In genomic region chr4:115058871-115059590, GRCm38 (mm10) we compare ENCODE assay signal across 8 mouse cellular contexts. TPM values are rescaled to one million over a fixed set of nuclear protein-coding genes. Genes with fewer than 3 reads are reported as not detected.
DNase-seq lines count a peak whose midpoint lies in the region; ATAC-seq and TF ChIP-seq lines count a peak whose summit lies in the region.

No protein-coding gene starts in this region.

- no peak overlapping the region for H3K9ac ChIP-seq in intestine, postnatal 0 days (ENCODE audit: low read depth, low read length)
- H3K9ac ChIP-seq in midbrain, embryonic 13.5 days (replicated peaks), result peak overlapping the region; percentile 66

- peaks cover 58% of the 10 kb centered on the region for H3K27me3 ChIP-seq in erythroblast, embryonic 14.5 days (ENCODE audit: control insufficient read depth)
- peaks cover 97% of the 10 kb centered on the region for H3K27me3 ChIP-seq in intestine, postnatal 0 days (replicated peaks; ENCODE audit: control insufficient read depth, insufficient read depth, low read length)
- H3K27me3 ChIP-seq in midbrain, embryonic 13.5 days, result peaks cover 87% of the 10 kb centered on the region

- no peak for ATAC-seq in intestine, postnatal 0 days
- ATAC-seq in midbrain, embryonic 13.5 days, result no peak

- 6% methylated on average over 23 of the region's 23 CpGs for WGBS in intestine, postnatal 0 days
- WGBS in midbrain, embryonic 13.5 days, result under 1% methylated on average over 23 of the region's 23 CpGs

- H3K36me3 ChIP-seq in erythroblast, embryonic 14.5 days (ENCODE audit: control insufficient read depth), result peaks cover 67% of the 10 kb centered on the region
- no peaks in the 10 kb centered on the region for H3K36me3 ChIP-seq in intestine, postnatal 0 days (ENCODE audit: control insufficient read depth, insufficient read depth)
- H3K36me3 ChIP-seq in midbrain, embryonic 13.5 days, result no peaks in the 10 kb centered on the region

- peaks cover 50% of the 10 kb centered on the region for H3K4me1 ChIP-seq in erythroblast, embryonic 14.5 days (ENCODE audit: control insufficient read depth)
- 0 out of 2 replicates have a peak, but pooled peaks cover 2% of the 10 kb centered on the region for H3K4me1 ChIP-seq in intestine, postnatal 0 days (replicated peaks; ENCODE audit: control insufficient read depth, insufficient read depth, low read length)
- H3K4me1 ChIP-seq in midbrain, embryonic 13.5 days (replicated peaks), result peaks cover 31% of the 10 kb centered on the region

- peak overlapping the region; percentile 88 for H3K27ac ChIP-seq in gastrocnemius, adult 2 months
- H3K27ac ChIP-seq in intestine, postnatal 0 days (ENCODE audit: low read depth, low read length), result no peak overlapping the region
- H3K27ac ChIP-seq in midbrain, embryonic 13.5 days, result peak overlapping the region; percentile 93

- no peak for TF ChIP-seq CTCF in gastrocnemius, adult 2 months (IDR thresholded peaks at IDR 0.05)
- no peak for TF ChIP-seq CTCF in intestine, postnatal 0 days (IDR thresholded peaks at IDR 0.05; ENCODE audit: low read depth)

- peak overlapping the region; percentile 74 for H3K4me3 ChIP-seq in gastrocnemius, adult 2 months
- peak overlapping the region; percentile 99 for H3K4me3 ChIP-seq in erythroblast, embryonic 14.5 days (replicated peaks)
- H3K4me3 ChIP-seq in intestine, postnatal 0 days (ENCODE audit: low read depth, low read length), result peak overlapping the region; percentile 44
- peak overlapping the region; percentile 40 for H3K4me3 ChIP-seq in midbrain, embryonic 13.5 days (replicated peaks)

- intact Hi-C loops in gastrocnemius, adult 2 months (cut with DNase I), result loop anchor here (10.0 kb wide), 1 partner anchor 154 kb away; the partner anchor contains the start of gene Foxd2
- intact Hi-C loops in gastrocnemius, postnatal 36 days (cut with DNase I), result no loop called here

- DNase-seq in gastrocnemius, adult 2 months, result no peak
- no peak for DNase-seq in gastrocnemius, postnatal 36 days
- no peak for DNase-seq in right cerebral cortex, postnatal 25 days
- no peak for DNase-seq in adrenal gland, adult 8-10 months
- DNase-seq in right cerebral cortex, adult 18-20 months, result no peak

- peak overlapping the region; percentile 59 for H3K4me2 ChIP-seq in intestine, postnatal 0 days (replicated peaks; ENCODE audit: low read depth)
- H3K4me2 ChIP-seq in midbrain, embryonic 13.5 days (replicated peaks), result peak overlapping the region; percentile 92

- no peaks in the 10 kb centered on the region for H3K9me3 ChIP-seq in erythroblast, embryonic 14.5 days (ENCODE audit: control insufficient read depth, low read length)
- H3K9me3 ChIP-seq in intestine, postnatal 0 days (ENCODE audit: control insufficient read depth), result no peaks in the 10 kb centered on the region
- H3K9me3 ChIP-seq in midbrain, embryonic 13.5 days, result no peaks in the 10 kb centered on the region

RNA-seq across cellular contexts. Expression of gene Tal1, which starts 2.8 kb away (rescaled TPM):
- total RNA-seq in gastrocnemius, adult 2 months (2021), result 1 to 10 TPM in 1 of 2 experiments, under 1 TPM in 1; 0.94 to 1.7 TPM
- 1 to 10 TPM; 1.2 TPM for total RNA-seq in gastrocnemius, postnatal 36 days (2021)
- polyA plus RNA-seq in erythroblast, embryonic 14.5 days (2012), result 65.6 and 98.0 TPM in 2 replicates
- 0.22 and 0.27 TPM in 2 replicates for polyA plus RNA-seq in intestine, postnatal 0 days (2015; fragmentation: Nextera tagmentation; extraction: Ambion mirVana)
- 7.6 and 11.9 TPM in 2 replicates for polyA plus RNA-seq in midbrain, embryonic 13.5 days (2015; fragmentation: Nextera tagmentation; extraction: Ambion mirVana)
- 1 to 10 TPM; 1.9 to 4.0 (median 2.6) TPM for total RNA-seq in adrenal gland, adult 8-10 months (2022)

RNA-seq across cellular contexts. Expression of gene Pdzk1ip1, which starts 29.5 kb away (rescaled TPM):
- total RNA-seq in gastrocnemius, adult 2 months (2021), result not detected
- not detected for total RNA-seq in gastrocnemius, postnatal 36 days (2021)
- polyA plus RNA-seq in erythroblast, embryonic 14.5 days (2012), result 0.99 and 2.2 TPM in 2 replicates
- polyA plus RNA-seq in intestine, postnatal 0 days (2015; fragmentation: Nextera tagmentation; extraction: Ambion mirVana), result 358 and 402 TPM in 2 replicates
- polyA plus RNA-seq in midbrain, embryonic 13.5 days (2015; fragmentation: Nextera tagmentation; extraction: Ambion mirVana), result 5.9 and 6.3 TPM in 2 replicates
- total RNA-seq in adrenal gland, adult 8-10 months (2022), result 1 to 10 TPM in 2 of 4 experiments, under 1 TPM in 1, not detected in 1; 0.37 to 1.1 (median 1.0) TPM

RNA-seq across cellular contexts. Expression of gene Stil, which starts 59.1 kb away (rescaled TPM):
- total RNA-seq in gastrocnemius, adult 2 months (2021), result under 1 TPM; 0.06 to 0.13 TPM
- under 1 TPM; 0.10 to 0.23 TPM for total RNA-seq in gastrocnemius, postnatal 36 days (2021)
- 0.18 and 0.25 TPM in 2 replicates for polyA plus RNA-seq in erythroblast, embryonic 14.5 days (2012)
- 2.4 and 3.3 TPM in 2 replicates for polyA plus RNA-seq in intestine, postnatal 0 days (2015; fragmentation: Nextera tagmentation; extraction: Ambion mirVana)
- 4.7 and 5.7 TPM in 2 replicates for polyA plus RNA-seq in midbrain, embryonic 13.5 days (2015; fragmentation: Nextera tagmentation; extraction: Ambion mirVana)
- under 1 TPM; 0.52 to 0.89 (median 0.54) TPM for total RNA-seq in adrenal gland, adult 8-10 months (2022)

Comparison
In these comparisons a context has a peak if more than half of its experiments do, and no peak if none do; other contexts are left out.
1. H3K4me3 ChIP-seq: peak in every context shown above with its lines; median percentile 99 in erythroblast, embryonic 14.5 days; 74 in gastrocnemius, adult 2 months; 44 in intestine, postnatal 0 days; 40 in midbrain, embryonic 13.5 days.